Mouse (Mus musculus): ENCODE measurements around the gene Gm20388. TPM values are rescaled to one million over a fixed set of nuclear protein-coding genes. Genes with fewer than 3 reads are reported as not detected.

The Gm20388 gene
- polyA plus RNA-seq, 1 experiment from 2014 or later = not detected

- H3K4me3 ChIP-seq (ENCODE audit: low read depth, low read length) = no peak overlapping the region
- no peaks in the 10 kb centered on the region for H3K36me3 ChIP-seq (ENCODE audit: control insufficient read depth, insufficient read depth, low read length)
- H3K27ac ChIP-seq (replicated peaks; ENCODE audit: low read depth, low read length) = peak overlapping the region; percentile 85
- DNase-seq (ENCODE audit: low spot score) = peak; percentile 71
- peak; percentile 72 for ATAC-seq (ENCODE audit: insufficient number of reproducible peaks, low FRiP score, low TSS enrichment, low read depth)
- peak overlapping the region; percentile 27; the same call in 1 of the 2 replicates for H3K9ac ChIP-seq (ENCODE audit: low read length)
- peaks cover 74% of the 10 kb centered on the region for H3K4me1 ChIP-seq (ENCODE audit: control insufficient read depth, insufficient read depth, low read length)
- H3K4me2 ChIP-seq (ENCODE audit: low read depth, severe bottlenecking) = peak overlapping the region; percentile 15; the same call in 1 of the 2 replicates
- 7% methylated on average over 8 of the region's 8 CpGs for WGBS
- no peaks in the 10 kb centered on the region for H3K9me3 ChIP-seq (ENCODE audit: control insufficient read depth, low read length)
- no peaks in the 10 kb centered on the region for H3K27me3 ChIP-seq (ENCODE audit: control insufficient read depth, insufficient read depth, low read length)
These were observed 514.7 kb downstream of the Gm20388 start for GRCm38 (mm10) chr8:120425199-120425941.

DNA sequence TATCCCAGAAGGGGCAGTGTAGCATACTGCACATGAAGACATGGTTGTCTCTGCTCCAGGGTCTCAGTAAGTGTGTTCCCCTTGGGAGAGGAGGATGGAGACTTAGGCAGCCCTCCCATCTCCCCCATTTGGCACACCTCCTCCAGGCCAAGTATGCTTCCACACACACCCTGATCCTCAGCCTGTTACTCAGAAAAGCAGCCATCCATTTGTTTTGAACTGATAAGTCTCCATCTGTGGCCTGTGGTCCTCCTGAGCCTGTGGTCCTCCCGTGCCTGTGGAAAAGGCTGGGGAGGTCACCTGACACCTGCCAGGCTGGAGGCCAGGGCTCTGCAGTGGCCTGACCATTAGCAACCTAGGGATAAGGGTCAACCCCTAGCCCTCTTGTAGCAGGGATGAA lies 515.5 kb downstream of the Gm20388 start:
- ATAC-seq (ENCODE audit: insufficient number of reproducible peaks, low FRiP score, low TSS enrichment, low read depth) = no peak
- no peak overlapping the region for H3K4me3 ChIP-seq (ENCODE audit: low read depth, low read length)
- 28% methylated on average over 1 of the region's 1 CpGs for WGBS
- no peak overlapping the region for H3K4me2 ChIP-seq (ENCODE audit: low read depth, severe bottlenecking)
- no peak for DNase-seq (ENCODE audit: low spot score)
- no peak overlapping the region for H3K9ac ChIP-seq (ENCODE audit: low read length)
- no peaks in the 10 kb centered on the region for H3K36me3 ChIP-seq (ENCODE audit: control insufficient read depth, insufficient read depth, low read length)
- no peaks in the 10 kb centered on the region for H3K27me3 ChIP-seq (ENCODE audit: control insufficient read depth, insufficient read depth, low read length)
- H3K9me3 ChIP-seq (ENCODE audit: control insufficient read depth, low read length) = no peaks in the 10 kb centered on the region
- H3K4me1 ChIP-seq (ENCODE audit: control insufficient read depth, insufficient read depth, low read length) = peaks cover 72% of the 10 kb centered on the region
- H3K27ac ChIP-seq (replicated peaks; ENCODE audit: low read depth, low read length) = peak overlapping the region; percentile 85; the same call in 1 of the 2 replicates

DNA sequence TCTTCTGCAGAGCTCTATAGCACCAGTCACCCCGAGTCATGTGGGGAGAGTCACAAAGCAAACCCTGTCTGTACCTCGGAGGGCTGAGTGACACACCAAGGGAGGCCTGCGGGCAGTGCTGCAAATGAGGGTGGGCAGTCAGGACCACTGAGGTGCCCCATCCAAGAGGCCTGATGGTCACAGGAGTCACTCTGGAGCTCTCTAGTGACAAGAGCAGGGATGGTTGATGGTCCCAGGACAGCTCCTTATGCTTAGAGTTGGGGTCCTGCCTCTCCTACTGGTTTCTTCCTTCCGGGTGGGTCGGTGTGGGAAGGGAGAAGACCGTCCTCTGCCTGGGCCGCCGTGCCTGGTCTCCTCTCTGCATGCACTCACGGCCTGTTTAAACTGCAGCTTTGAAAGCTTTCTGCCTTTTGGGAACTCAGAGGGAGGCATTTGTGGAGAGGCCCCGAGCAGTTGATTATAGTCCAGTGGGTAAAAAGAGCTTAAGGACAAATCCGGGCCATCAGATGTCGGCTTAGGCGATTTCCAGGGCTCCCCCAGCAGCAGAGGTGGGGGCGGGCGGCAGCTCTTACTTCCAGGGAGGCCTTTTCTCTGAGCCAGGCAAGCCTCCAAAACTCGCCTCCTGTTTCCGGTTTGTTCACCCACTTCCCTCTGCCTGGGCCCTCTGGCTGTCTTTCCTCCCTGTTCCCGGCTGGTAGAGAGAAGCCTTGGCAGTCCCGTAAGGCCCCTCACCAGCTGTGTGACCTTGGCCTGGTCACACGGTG lies 516.2 kb downstream of the Gm20388 start:
- H3K9ac ChIP-seq (ENCODE audit: low read length) = 0 out of 2 replicates have a peak overlapping the region, but pooled peaks have one; percentile 38
- no peaks in the 10 kb centered on the region for H3K36me3 ChIP-seq (ENCODE audit: control insufficient read depth, insufficient read depth, low read length)
- no peaks in the 10 kb centered on the region for H3K27me3 ChIP-seq (ENCODE audit: control insufficient read depth, insufficient read depth, low read length)
- WGBS = 41% methylated on average over 20 of the region's 20 CpGs
- peak overlapping the region; percentile 40; the same call in 1 of the 2 replicates for H3K27ac ChIP-seq (replicated peaks; ENCODE audit: low read depth, low read length)
- no peak for ATAC-seq (ENCODE audit: insufficient number of reproducible peaks, low FRiP score, low TSS enrichment, low read depth)
- no peak overlapping the region for H3K4me3 ChIP-seq (ENCODE audit: low read depth, low read length)
- H3K9me3 ChIP-seq (ENCODE audit: control insufficient read depth, low read length) = no peaks in the 10 kb centered on the region
- peaks cover 65% of the 10 kb centered on the region for H3K4me1 ChIP-seq (ENCODE audit: control insufficient read depth, insufficient read depth, low read length)
- H3K4me2 ChIP-seq (ENCODE audit: low read depth, severe bottlenecking) = no peak overlapping the region
- no peak for DNase-seq (ENCODE audit: low spot score)

DNA sequence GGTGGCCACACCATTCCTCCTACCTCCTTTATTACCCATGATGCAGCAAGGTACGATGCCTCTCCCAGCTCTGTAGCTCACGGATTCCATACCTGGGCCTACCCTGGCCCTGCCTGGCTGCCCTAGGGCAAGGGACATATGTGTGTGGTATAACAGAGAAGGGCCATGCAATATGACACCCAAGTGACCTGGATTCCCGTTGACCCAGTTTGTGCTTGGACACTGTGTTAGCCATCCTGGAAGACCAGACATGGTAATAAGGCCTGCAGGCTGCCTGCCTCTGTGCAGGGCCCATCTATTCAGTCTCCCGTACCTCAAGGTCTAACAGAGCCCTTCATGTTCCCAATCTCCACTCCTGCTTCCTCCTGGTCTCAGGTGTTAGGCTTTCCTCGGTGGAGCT lies 517.9 kb downstream of the Gm20388 start:
- Histone ChIP-seq H3K27me3 (ENCODE audit: control insufficient read depth, insufficient read depth, low read length) (no peaks in the 10 kb centered on the region), H3K4me3 (ENCODE audit: low read depth, low read length) (no peak overlapping the region), H3K9ac (ENCODE audit: low read length) (no peak overlapping the region), H3K9me3 (ENCODE audit: control insufficient read depth, low read length) (no peaks in the 10 kb centered on the region; the same call in 1 of the 2 replicates), H3K36me3 (ENCODE audit: control insufficient read depth, insufficient read depth, low read length) (no peaks in the 10 kb centered on the region), H3K27ac (replicated peaks; ENCODE audit: low read depth, low read length) (no peak overlapping the region), H3K4me2 (ENCODE audit: low read depth, severe bottlenecking) (no peak overlapping the region), H3K4me1 (ENCODE audit: control insufficient read depth, insufficient read depth, low read length) (peaks cover 59% of the 10 kb centered on the region)
- no peak for ATAC-seq (ENCODE audit: insufficient number of reproducible peaks, low FRiP score, low TSS enrichment, low read depth)
- DNase-seq (ENCODE audit: low spot score) = no peak
- 59% methylated on average over 5 of the region's 5 CpGs for WGBS

DNA sequence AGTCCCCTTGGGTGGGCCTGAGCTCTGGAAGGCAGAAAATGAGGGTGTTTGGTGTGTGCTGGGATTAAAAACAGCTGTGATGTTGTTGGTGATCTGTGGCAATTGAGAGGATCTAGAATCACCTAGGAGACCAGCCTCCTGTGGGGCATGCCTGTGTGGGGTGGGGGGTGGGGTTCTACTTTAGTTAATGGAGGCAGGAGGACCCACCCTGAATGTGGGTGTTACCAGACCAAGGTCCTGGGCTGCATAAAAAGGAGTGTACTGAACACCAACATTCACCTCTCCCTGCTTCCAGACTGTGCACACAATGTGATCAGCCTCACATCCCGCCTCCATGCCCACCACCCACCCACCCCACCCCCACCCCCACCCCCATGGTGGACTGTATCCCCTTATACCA lies 518.5 kb downstream of the Gm20388 start:
- Histone ChIP-seq H3K4me3 (ENCODE audit: low read depth, low read length) (no peak overlapping the region), H3K27me3 (ENCODE audit: control insufficient read depth, insufficient read depth, low read length) (no peaks in the 10 kb centered on the region), H3K9ac (ENCODE audit: low read length) (no peak overlapping the region), H3K9me3 (ENCODE audit: control insufficient read depth, low read length) (no peaks in the 10 kb centered on the region; the same call in 1 of the 2 replicates), H3K36me3 (ENCODE audit: control insufficient read depth, insufficient read depth, low read length) (no peaks in the 10 kb centered on the region), H3K4me1 (ENCODE audit: control insufficient read depth, insufficient read depth, low read length) (peaks cover 52% of the 10 kb centered on the region), H3K4me2 (ENCODE audit: low read depth, severe bottlenecking) (no peak overlapping the region), H3K27ac (replicated peaks; ENCODE audit: low read depth, low read length) (no peak overlapping the region)
- DNase-seq (ENCODE audit: low spot score) = no peak
- 91% methylated on average over 1 of the region's 1 CpGs for WGBS
- no peak for ATAC-seq (ENCODE audit: insufficient number of reproducible peaks, low FRiP score, low TSS enrichment, low read depth)

DNA sequence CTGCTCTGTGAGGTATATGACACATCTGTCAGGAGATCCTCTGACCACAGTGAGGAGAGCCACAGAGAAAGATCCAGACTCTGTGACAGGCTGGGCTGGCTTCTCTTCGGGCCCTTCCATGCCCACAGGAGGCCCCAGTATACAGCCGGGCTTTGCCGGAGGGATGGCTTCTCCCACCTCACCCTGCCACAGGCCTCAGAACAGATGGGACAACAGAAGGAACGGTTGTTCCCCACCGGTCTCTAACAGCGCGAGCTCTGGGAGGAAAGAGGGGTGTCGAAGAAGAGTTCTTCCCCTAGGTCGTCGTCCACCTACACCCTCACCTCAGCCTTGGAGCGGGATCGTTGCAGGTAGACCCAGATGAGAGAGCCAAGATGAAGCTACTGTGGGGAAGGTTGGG lies 520.4 kb downstream of the Gm20388 start:
- WGBS = 74% methylated on average over 12 of the region's 12 CpGs
- no peak overlapping the region for H3K4me2 ChIP-seq (ENCODE audit: low read depth, severe bottlenecking)
- no peaks in the 10 kb centered on the region for H3K27me3 ChIP-seq (ENCODE audit: control insufficient read depth, insufficient read depth, low read length)
- no peak overlapping the region for H3K9ac ChIP-seq (ENCODE audit: low read length)
- DNase-seq (ENCODE audit: low spot score) = no peak
- no peak overlapping the region for H3K4me3 ChIP-seq (ENCODE audit: low read depth, low read length)
- peaks cover 35% of the 10 kb centered on the region for H3K4me1 ChIP-seq (ENCODE audit: control insufficient read depth, insufficient read depth, low read length)
- no peaks in the 10 kb centered on the region for H3K36me3 ChIP-seq (ENCODE audit: control insufficient read depth, insufficient read depth, low read length)
- no peaks in the 10 kb centered on the region; the same call in 1 of the 2 replicates for H3K9me3 ChIP-seq (ENCODE audit: control insufficient read depth, low read length)
- H3K27ac ChIP-seq (replicated peaks; ENCODE audit: low read depth, low read length) = no peak overlapping the region
- ATAC-seq (ENCODE audit: insufficient number of reproducible peaks, low FRiP score, low TSS enrichment, low read depth) = no peak

DNA sequence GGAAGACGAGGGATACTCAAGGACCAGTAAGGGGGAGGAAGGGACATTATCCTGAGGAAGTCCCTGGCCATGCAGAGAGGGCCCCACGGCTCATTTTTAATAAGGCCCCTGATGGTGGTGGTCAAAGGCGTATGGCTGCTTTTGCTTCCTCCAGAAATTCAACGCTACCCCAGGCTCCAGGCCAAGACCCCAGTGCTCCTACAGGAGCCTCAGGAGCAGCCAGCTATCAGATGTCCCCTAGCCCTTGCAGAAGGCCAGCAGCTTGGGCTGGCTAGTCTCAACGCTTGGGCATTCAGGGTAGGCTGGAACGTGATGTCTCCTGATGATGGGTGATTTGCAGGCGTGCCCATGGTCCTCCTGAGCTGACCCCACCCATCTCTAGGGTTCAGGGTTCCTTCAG lies 521.8 kb downstream of the Gm20388 start:
- H3K9me3 ChIP-seq (ENCODE audit: control insufficient read depth, low read length) = no peaks in the 10 kb centered on the region; the same call in 1 of the 2 replicates

GRCm38 (mm10) chr8:120433143-120433542 lies 522.5 kb downstream of the Gm20388 start:
- DNase-seq (ENCODE audit: low spot score) = no peak
- Histone ChIP-seq H3K27ac (replicated peaks; ENCODE audit: low read depth, low read length) (no peak overlapping the region), H3K4me1 (ENCODE audit: control insufficient read depth, insufficient read depth, low read length) (peaks cover 26% of the 10 kb centered on the region), H3K27me3 (ENCODE audit: control insufficient read depth, insufficient read depth, low read length) (peaks cover 7% of the 10 kb centered on the region; the same call in 1 of the 2 replicates), H3K9ac (ENCODE audit: low read length) (no peak overlapping the region), H3K4me3 (ENCODE audit: low read depth, low read length) (no peak overlapping the region), H3K4me2 (ENCODE audit: low read depth, severe bottlenecking) (no peak overlapping the region), H3K9me3 (ENCODE audit: control insufficient read depth, low read length) (no peaks in the 10 kb centered on the region; the same call in 1 of the 2 replicates), H3K36me3 (ENCODE audit: control insufficient read depth, insufficient read depth, low read length) (no peaks in the 10 kb centered on the region)
- 89% methylated on average over 7 of the region's 7 CpGs for WGBS
- no peak for ATAC-seq (ENCODE audit: insufficient number of reproducible peaks, low FRiP score, low TSS enrichment, low read depth)

More for the DNA sequence above, 521.8 kb downstream of the Gm20388 start:
- DNase-seq (ENCODE audit: low spot score) = no peak
- 0 out of 2 replicates have a peak, but pooled peaks cover 2% of the 10 kb centered on the region for H3K27me3 ChIP-seq (ENCODE audit: control insufficient read depth, insufficient read depth, low read length)
- peaks cover 28% of the 10 kb centered on the region for H3K4me1 ChIP-seq (ENCODE audit: control insufficient read depth, insufficient read depth, low read length)
- no peak overlapping the region for H3K9ac ChIP-seq (ENCODE audit: low read length)
- H3K27ac ChIP-seq (replicated peaks; ENCODE audit: low read depth, low read length) = no peak overlapping the region
- no peaks in the 10 kb centered on the region for H3K36me3 ChIP-seq (ENCODE audit: control insufficient read depth, insufficient read depth, low read length)
- no peak overlapping the region for H3K4me2 ChIP-seq (ENCODE audit: low read depth, severe bottlenecking)
- no peak for ATAC-seq (ENCODE audit: insufficient number of reproducible peaks, low FRiP score, low TSS enrichment, low read depth)
- 82% methylated on average over 7 of the region's 7 CpGs for WGBS
- H3K4me3 ChIP-seq (ENCODE audit: low read depth, low read length) = no peak overlapping the region
